Mouse (Mus musculus) CH12.LX (cell line): Measurements from ENCODE around the gene Cyp2j6. TPM values are rescaled to one million over a fixed set of nuclear protein-coding genes. Genes with fewer than 3 reads are reported as not detected.
"Not testable (repeated sequence)": the region's sequence is repeated elsewhere in the genome, so short reads cannot be mapped to it uniquely, and the experiment has no call there.

ENCODE experiments used
- DNase-seq: peaks from one replicate; pipeline ENCODE4 v3.0.0-alpha.2; 2013; ENCODE audit errors: extremely low read depth
- H3K27ac ChIP-seq: 2 replicates; pipeline ENCODE4 v1.5.1; 2012; ENCODE audit warnings: low read depth, mild to moderate bottlenecking, control low read depth, moderate library complexity; ENCODE audit not compliant: insufficient read depth
- H3K27me3 ChIP-seq: replicated peaks from 2 replicates; pipeline ENCODE3; 2012; ENCODE audit warnings: inconsistent platforms
- H3K36me3 ChIP-seq, 2 experiments: replicated peaks in 1 of 2; 2 replicates each; pipeline versions ENCODE3 to v1.6.1; 2012; ENCODE audit warnings: inconsistent platforms in 1 of 2, low read length in 1 of 2, mild to moderate bottlenecking in 1 of 2, mixed read lengths in 1 of 2, moderate library complexity in 1 of 2; ENCODE audit not compliant: control insufficient read depth in 1 of 2, insufficient read depth in 1 of 2
- H3K4me1 ChIP-seq, 2 experiments: 2 replicates each; pipeline ENCODE4 v1.6.1; 2012; ENCODE audit warnings: inconsistent platforms in 1 of 2, moderate library complexity in 1 of 2; ENCODE audit not compliant: insufficient read depth in 2 of 2, control insufficient read depth in 1 of 2
- H3K4me2 ChIP-seq: 2 replicates; pipeline ENCODE4 v1.6.1; 2012; ENCODE audit warnings: low read depth, mild to moderate bottlenecking, control low read depth; ENCODE audit not compliant: poor library complexity, insufficient read depth, severe bottlenecking
- H3K4me3 ChIP-seq, 3 experiments: fragments of 150-350 bp in 1 of 3; sonication (generic) in 1 of 3; replicated peaks in 1 of 3; 2 replicates each; pipeline versions ENCODE3 to v1.5.1; 2011 to 2012; ENCODE audit warnings: low read depth in 2 of 3, low read length in 2 of 3, mild to moderate bottlenecking in 2 of 3, moderate library complexity in 2 of 3, control low read depth in 1 of 3, improper control_type of control experiment in 1 of 3, inconsistent platforms in 1 of 3, mixed read lengths in 1 of 3; ENCODE audit not compliant: poor library complexity in 1 of 3
- H3K79me2 ChIP-seq: replicated peaks from 2 replicates; pipeline ENCODE4 v1.6.1; 2012; ENCODE audit warnings: mild to moderate bottlenecking, moderate library complexity; ENCODE audit not compliant: control insufficient read depth, poor library complexity, insufficient read depth, severe bottlenecking; ENCODE audit errors: extremely low read depth
- H3K9ac ChIP-seq: 2 replicates; pipeline ENCODE4 v1.6.1; 2012; ENCODE audit warnings: low read depth, mild to moderate bottlenecking, control low read depth, moderate library complexity; ENCODE audit not compliant: insufficient read depth
- H3K9me3 ChIP-seq: replicated peaks from 2 replicates; pipeline ENCODE3; 2012; ENCODE audit warnings: low read length, inconsistent platforms, mixed read lengths
- CHD1 ChIP-seq: IDR thresholded peaks from 2 replicates; pipeline ENCODE4 v1.6.1; 2012; ENCODE audit warnings: low read depth, low read length, improper control_type of control experiment, inconsistent platforms
- CTCF ChIP-seq, 2 experiments: IDR thresholded peaks in 1 of 2; conservative IDR thresholded peaks in 1 of 2; 2 replicates each; pipeline ENCODE4 v1.5.1; 2011 to 2012; ENCODE audit warnings: low read depth in 2 of 2, low read length in 2 of 2, improper control_type of control experiment in 1 of 2, inconsistent platforms in 1 of 2, mild to moderate bottlenecking in 1 of 2, moderate library complexity in 1 of 2
- E2F4 ChIP-seq: IDR thresholded peaks from 2 replicates; pipeline ENCODE4 v1.6.1; 2011; ENCODE audit warnings: low read depth, low read length, improper control_type of control experiment; ENCODE audit not compliant: insufficient replicate concordance
- GABPA ChIP-seq: IDR thresholded peaks from 2 replicates; pipeline ENCODE4 v1.6.1; 2012; ENCODE audit warnings: low read depth, low read length, improper control_type of control experiment, inconsistent platforms; ENCODE audit not compliant: insufficient replicate concordance
- IRF4 ChIP-seq: IDR thresholded peaks from 2 replicates; pipeline ENCODE4 v1.6.1; 2014; ENCODE audit warnings: low read depth, mild to moderate bottlenecking, inconsistent platforms, low read length, improper control_type of control experiment
- JUN ChIP-seq: IDR thresholded peaks from 2 replicates; pipeline ENCODE4 v1.6.1; 2011; ENCODE audit warnings: low read depth, mild to moderate bottlenecking, low read length, improper control_type of control experiment, moderate library complexity; ENCODE audit not compliant: insufficient read depth
- MAX ChIP-seq: IDR thresholded peaks from 2 replicates; pipeline ENCODE4 v1.6.1; 2011; ENCODE audit warnings: low read length, improper control_type of control experiment
- MEF2A ChIP-seq: IDR thresholded peaks from 2 replicates; pipeline ENCODE4 v1.6.1; 2014; ENCODE audit warnings: low read depth, mild to moderate bottlenecking, inconsistent platforms, low read length, improper control_type of control experiment, borderline replicate concordance
- MYC ChIP-seq: IDR thresholded peaks from 2 replicates; pipeline ENCODE4 v1.6.1; 2011; ENCODE audit warnings: low read depth, mild to moderate bottlenecking, improper control_type of control experiment, low read length
- NELFE ChIP-seq: IDR thresholded peaks from 2 replicates; pipeline ENCODE4 v1.6.1; 2011; ENCODE audit warnings: low read depth, low read length, improper control_type of control experiment
- PAX5 ChIP-seq: IDR thresholded peaks from 2 replicates; pipeline ENCODE4 v1.6.1; 2012; ENCODE audit warnings: low read length, inconsistent platforms, mixed read lengths
- POLR2A ChIP-seq: IDR thresholded peaks from 2 replicates; pipeline ENCODE4 v1.6.1; 2011; ENCODE audit warnings: low read depth, mild to moderate bottlenecking, improper control_type of control experiment, low read length
- RAD21 ChIP-seq: IDR thresholded peaks from 2 replicates; pipeline ENCODE4 v1.6.1; 2011; ENCODE audit warnings: low read depth, mild to moderate bottlenecking, low read length, improper control_type of control experiment, moderate library complexity
- TCF12 ChIP-seq: IDR thresholded peaks from 2 replicates; pipeline ENCODE4 v1.6.1; 2014; ENCODE audit warnings: low read depth, mild to moderate bottlenecking, inconsistent platforms, low read length, improper control_type of control experiment
- USF2 ChIP-seq: conservative IDR thresholded peaks from 2 replicates; pipeline ENCODE4 v1.6.1; 2011; ENCODE audit warnings: low read depth, low read length, improper control_type of control experiment
- ZKSCAN1 ChIP-seq: IDR thresholded peaks from 2 replicates; pipeline ENCODE4 v1.6.1; 2012; ENCODE audit warnings: low read depth, inconsistent platforms, low read length, improper control_type of control experiment, borderline replicate concordance
- ZMIZ1 ChIP-seq: IDR thresholded peaks from 2 replicates; pipeline ENCODE4 v1.6.1; 2012; ENCODE audit warnings: low read depth, mild to moderate bottlenecking, inconsistent platforms, low read length, improper control_type of control experiment
- dilution Hi-C: fragments of 300-500 bp; cut with MboI; formaldehyde crosslinking; loops from 2 replicates; pipeline ENCODE4 v1.14.3; 2020; ENCODE audit warnings: low sequenced_read_pairs; ENCODE audit not compliant: extremely low pct_unique_long_range_greater_than_20kb, extremely low pct_ligation_motif_present
- in situ Hi-C: fragments of 300-500 bp; cut with MboI; formaldehyde crosslinking; loops from 3 replicates; pipeline ENCODE4 v1.14.3; 2019; ENCODE audit warnings: low sequenced_read_pairs, low pct_ligation_motif_present, low pct_unique_long_range_greater_than_20kb, mixed read lengths
- polyA plus RNA-seq: library from polyadenylated mRNA; unstranded; fragments of >175 nt; gene quantifications from 2 replicates; pipeline ENCODE4 v1.2.1, GENCODE M21; 2012; ENCODE audit warnings: low read depth; ENCODE audit not compliant: insufficient read length
- total RNA-seq, 2 experiments: library from RNA; depleted of rRNA; stranded (reverse); fragments of 300-350 nt in 1 of 2; fragments of >200 nt in 1 of 2; gene quantifications; 2 replicates each; pipeline ENCODE4 v1.2.3; 2012 to 2014

The Cyp2j6 gene
- total and polyA plus RNA-seq, 3 experiments = not detected

- H3K4me1 ChIP-seq = no peaks in the 10 kb centered on the region
- H3K36me3 ChIP-seq = no peaks in the 10 kb centered on the region
- in situ Hi-C loops = no loop called here
- H3K4me3 ChIP-seq = no peak within 1 kb of the TSS
- no peaks in the 10 kb centered on the region for H3K79me2 ChIP-seq
- TF ChIP-seq TCF12 (no peak), MEF2A (no peak)
- no peak within 1 kb of the TSS for H3K9ac ChIP-seq
- dilution Hi-C loops = no loop called here
- H3K4me2 ChIP-seq = no peak within 1 kb of the TSS
- H3K27ac ChIP-seq = no peak within 1 kb of the TSS
- peaks cover 36% of the 10 kb centered on the region for H3K9me3 ChIP-seq
- DNase-seq = no peak
- H3K27me3 ChIP-seq = no peaks in the 10 kb centered on the region
These were observed 37.7 kb upstream of the Cyp2j6 start, which contains the start of gene Cyp2j9 for GRCm38 (mm10) chr4:96590911-96591790. Gene Cyp2j9 (minus strand): TSS chr4:96591578.

- in situ Hi-C loops = no loop called here
These were observed 28.1 kb upstream of the Cyp2j6 start for GRCm38 (mm10) chr4:96581425-96582088.

GRCm38 (mm10) chr4:96580351-96580750, 26.9 kb upstream of the Cyp2j6 start:
- H3K27ac ChIP-seq, dilution Hi-C loops, H3K27me3 ChIP-seq, DNase-seq, H3K4me3 ChIP-seq, in situ Hi-C loops, H3K36me3 ChIP-seq, H3K79me2 ChIP-seq, H3K4me1 ChIP-seq, H3K4me2 ChIP-seq, H3K9ac ChIP-seq: not testable (repeated sequence)
- peaks cover 37% of the 10 kb centered on the region for H3K9me3 ChIP-seq

More at GRCm38 (mm10) chr4:96581425-96582088, 28.1 kb upstream of the Cyp2j6 start:
- DNase-seq = no peak
- Histone ChIP-seq H3K4me2 (no peak overlapping the region), H3K79me2 (no peaks in the 10 kb centered on the region), H3K36me3 (no peaks in the 10 kb centered on the region), H3K27me3 (no peaks in the 10 kb centered on the region), H3K9ac (no peak overlapping the region), H3K9me3 (peaks cover 40% of the 10 kb centered on the region), H3K27ac (no peak overlapping the region), H3K4me3 (no peak overlapping the region), H3K4me1 (no peaks in the 10 kb centered on the region)
- dilution Hi-C loops = no loop called here
- no peak for TF ChIP-seq JUN
- no peak for TF ChIP-seq ZKSCAN1
- TF ChIP-seq MEF2A = no peak
- TF ChIP-seq IRF4 = no peak
- no peak for TF ChIP-seq CHD1
- no peak for TF ChIP-seq MYC
- no peak for TF ChIP-seq ZMIZ1
- no peak for TF ChIP-seq CTCF (conservative IDR thresholded peaks at IDR 0.05 in 1 of 2, IDR thresholded peaks at IDR 0.05 in 1 of 2; ENCODE audit: low read depth in 2 of 2, low read length in 2 of 2)
- TF ChIP-seq USF2 = no peak
- TF ChIP-seq NELFE = no peak
- no peak for TF ChIP-seq RAD21
- no peak for TF ChIP-seq POLR2A
- TF ChIP-seq GABPA = no peak
- TF ChIP-seq PAX5 = no peak
- no peak for TF ChIP-seq E2F4
- TF ChIP-seq MAX = no peak
